Mouse (Mus musculus): ENCODE results near the gene Sox5. TPM values are rescaled to one million over a fixed set of nuclear protein-coding genes. Genes with fewer than 3 reads are reported as not detected.

Sox5 gene
- polyA plus RNA-seq, 1 experiment from 2014 or later: 23.4 TPM

DNA sequence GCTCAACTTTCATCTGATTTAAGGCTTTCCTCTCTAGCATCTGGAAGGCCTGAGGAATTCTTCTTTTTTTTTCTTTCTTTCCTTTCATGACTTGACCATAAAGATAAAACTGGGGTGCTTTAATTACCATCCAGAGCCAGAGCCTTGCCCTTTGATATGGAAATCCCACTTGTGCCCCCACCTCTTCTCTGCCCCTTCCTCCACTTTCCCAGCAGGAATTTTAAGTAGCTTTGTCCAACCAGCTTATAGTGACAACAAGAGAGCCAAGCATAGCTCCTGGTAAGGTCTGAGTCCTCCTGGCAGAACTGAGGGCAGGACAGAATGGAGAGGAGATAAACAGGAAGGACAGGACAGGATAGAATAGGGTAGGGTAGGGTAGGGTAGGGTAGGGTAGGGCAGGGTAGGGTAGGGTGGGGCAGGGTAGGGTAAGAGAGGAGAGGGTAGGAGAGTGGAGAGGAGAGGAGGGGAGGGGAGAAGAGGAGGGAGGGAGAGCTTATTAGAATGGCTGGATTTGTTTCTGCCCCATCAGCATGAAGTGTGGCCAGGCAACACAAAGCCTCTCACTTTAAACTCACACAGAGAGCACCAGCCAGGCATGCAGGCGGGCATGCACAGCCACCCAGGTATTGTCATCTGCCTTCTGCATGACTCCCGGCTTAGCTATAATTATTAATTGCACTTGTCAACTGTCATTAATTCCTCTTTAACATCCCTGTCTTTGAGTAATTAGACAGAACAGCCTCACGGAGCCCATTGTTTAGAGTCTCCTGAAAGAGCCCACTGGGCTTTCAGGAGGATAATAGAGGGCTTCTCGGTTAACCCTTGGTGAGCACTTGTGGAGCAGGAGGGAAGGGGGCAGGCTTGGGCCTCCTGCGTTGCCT, 300.9 kb downstream of the Sox5 start:
- no peaks in the 10 kb centered on the region for H3K27me3 ChIP-seq (ENCODE audit: control insufficient read depth, insufficient read depth, low read length)
- no peaks in the 10 kb centered on the region for H3K4me1 ChIP-seq (ENCODE audit: control insufficient read depth, insufficient read depth, low read length)
- DNase-seq (ENCODE audit: low spot score): peak; percentile 55
- no peak overlapping the region for H3K4me3 ChIP-seq (ENCODE audit: low read depth, low read length)
- no peak overlapping the region for H3K9ac ChIP-seq (replicated peaks; ENCODE audit: low read length)
- peak; percentile 94 for ATAC-seq (replicated peaks; ENCODE audit: insufficient number of reproducible peaks, low FRiP score, low TSS enrichment, low read depth)
- H3K4me2 ChIP-seq (ENCODE audit: low read depth, low read length): no peak overlapping the region
- no peaks in the 10 kb centered on the region for H3K36me3 ChIP-seq (replicated peaks; ENCODE audit: control insufficient read depth, insufficient read depth, low read depth, low read length)
- WGBS: 14% methylated on average over 5 of the region's 5 CpGs
- H3K27ac ChIP-seq (replicated peaks; ENCODE audit: low read depth, low read length): no peak overlapping the region
- no peaks in the 10 kb centered on the region for H3K9me3 ChIP-seq (replicated peaks; ENCODE audit: control insufficient read depth, low read length)

DNA sequence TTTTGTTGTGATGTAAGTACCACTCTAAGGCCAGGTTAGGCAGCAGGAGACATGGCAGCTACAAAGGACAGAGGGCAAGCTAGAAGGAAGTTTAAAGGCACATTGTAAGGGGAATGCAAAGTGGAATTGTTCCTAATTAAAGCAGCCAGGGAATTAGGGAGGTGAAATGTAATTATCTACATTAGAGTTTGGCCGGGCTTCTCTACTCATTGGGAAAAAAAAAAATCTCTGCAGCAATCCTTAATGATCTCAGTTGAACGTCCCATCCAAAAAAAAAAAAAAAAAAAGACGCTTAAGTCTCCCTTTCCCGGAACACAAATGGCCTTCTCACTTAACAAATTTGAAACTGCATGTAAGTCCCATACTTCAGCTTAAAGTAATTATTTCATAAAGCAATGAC, 301.9 kb downstream of the Sox5 start:
- no peak overlapping the region for H3K4me2 ChIP-seq (ENCODE audit: low read depth, low read length)
- no peaks in the 10 kb centered on the region for H3K36me3 ChIP-seq (replicated peaks; ENCODE audit: control insufficient read depth, insufficient read depth, low read depth, low read length)
- no peaks in the 10 kb centered on the region for H3K27me3 ChIP-seq (ENCODE audit: control insufficient read depth, insufficient read depth, low read length)
- H3K27ac ChIP-seq (replicated peaks; ENCODE audit: low read depth, low read length): no peak overlapping the region
- no peaks in the 10 kb centered on the region for H3K9me3 ChIP-seq (replicated peaks; ENCODE audit: control insufficient read depth, low read length)
- H3K4me1 ChIP-seq (ENCODE audit: control insufficient read depth, insufficient read depth, low read length): no peaks in the 10 kb centered on the region
- DNase-seq (ENCODE audit: low spot score): no peak
- ATAC-seq (replicated peaks; ENCODE audit: insufficient number of reproducible peaks, low FRiP score, low TSS enrichment, low read depth): no peak
- no peak overlapping the region for H3K4me3 ChIP-seq (ENCODE audit: low read depth, low read length)
- no peak overlapping the region for H3K9ac ChIP-seq (replicated peaks; ENCODE audit: low read length)
- WGBS: 38% methylated on average over 4 of the region's 4 CpGs

DNA sequence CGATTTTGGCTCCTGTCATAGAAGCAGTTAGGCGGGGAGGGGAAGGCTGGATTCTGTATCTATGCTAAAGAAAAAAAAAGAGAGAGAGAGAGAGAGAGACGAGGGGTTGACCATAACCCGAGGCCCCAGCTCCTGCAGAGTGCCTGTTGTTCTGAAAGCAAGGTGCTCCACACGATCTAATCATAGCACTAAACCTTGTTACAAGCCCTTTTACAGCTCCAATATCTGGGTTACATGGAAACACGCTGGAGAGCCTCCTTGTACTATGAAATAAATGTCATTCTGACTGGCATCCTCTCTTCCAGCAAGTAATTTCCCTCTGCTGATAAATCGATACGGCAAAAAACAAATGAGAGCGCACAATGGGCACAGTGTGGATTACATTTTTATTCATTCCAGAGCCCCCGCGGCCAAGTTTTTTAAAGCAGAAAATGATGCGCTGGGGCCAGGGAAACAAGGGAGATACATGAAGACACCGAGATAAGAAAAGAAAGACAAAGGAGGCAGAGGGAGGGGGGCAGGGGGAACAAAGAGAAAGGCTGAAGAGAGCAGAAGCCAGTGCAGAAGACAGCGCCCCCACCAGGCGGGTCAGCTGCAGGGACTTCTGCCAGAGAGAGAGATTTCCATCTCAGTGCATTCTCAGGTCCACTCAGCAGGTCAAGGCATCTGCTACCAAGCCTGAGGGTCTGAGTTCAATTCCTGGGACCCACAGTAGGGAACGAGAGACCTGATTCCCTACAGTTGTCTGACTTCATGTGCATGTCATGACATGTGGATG, 304.3 kb downstream of the Sox5 start:
- no peaks in the 10 kb centered on the region for H3K27me3 ChIP-seq (ENCODE audit: control insufficient read depth, insufficient read depth, low read length)
- H3K36me3 ChIP-seq (replicated peaks; ENCODE audit: control insufficient read depth, insufficient read depth, low read depth, low read length): no peaks in the 10 kb centered on the region
- WGBS: 74% methylated on average over 16 of the region's 16 CpGs
- no peak overlapping the region for H3K9ac ChIP-seq (replicated peaks; ENCODE audit: low read length)
- no peak overlapping the region for H3K27ac ChIP-seq (replicated peaks; ENCODE audit: low read depth, low read length)
- no peak for DNase-seq (ENCODE audit: low spot score)
- no peaks in the 10 kb centered on the region for H3K9me3 ChIP-seq (replicated peaks; ENCODE audit: control insufficient read depth, low read length)
- H3K4me3 ChIP-seq (ENCODE audit: low read depth, low read length): no peak overlapping the region
- no peaks in the 10 kb centered on the region for H3K4me1 ChIP-seq (ENCODE audit: control insufficient read depth, insufficient read depth, low read length)
- ATAC-seq (replicated peaks; ENCODE audit: insufficient number of reproducible peaks, low FRiP score, low TSS enrichment, low read depth): no peak
- H3K4me2 ChIP-seq (ENCODE audit: low read depth, low read length): no peak overlapping the region

DNA sequence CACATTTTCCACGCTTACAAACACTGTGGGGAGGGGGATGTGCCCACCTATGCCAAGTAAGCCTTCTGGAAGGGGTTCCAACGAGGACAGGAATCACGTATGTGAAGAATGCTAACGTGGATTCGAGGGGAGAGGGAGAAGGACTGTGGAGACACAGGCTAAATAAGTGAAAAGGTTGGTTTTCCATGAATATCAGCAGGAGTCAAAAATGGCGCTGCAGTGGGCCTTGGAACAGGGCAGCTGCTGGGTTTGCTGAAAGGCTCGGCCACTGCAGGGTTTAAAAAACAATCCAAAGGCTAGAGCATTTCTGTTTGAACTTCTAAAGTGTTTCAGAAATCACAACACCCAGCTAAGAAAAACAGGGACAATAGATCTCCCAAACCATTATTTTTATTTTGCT, 308.3 kb downstream of the Sox5 start:
- DNase-seq (ENCODE audit: low spot score) (no peak), ATAC-seq (replicated peaks; ENCODE audit: insufficient number of reproducible peaks, low FRiP score, low TSS enrichment, low read depth) (no peak)
- Histone ChIP-seq H3K4me2 (ENCODE audit: low read depth, low read length) (no peak overlapping the region), H3K27ac (replicated peaks; ENCODE audit: low read depth, low read length) (no peak overlapping the region), H3K9ac (replicated peaks; ENCODE audit: low read length) (no peak overlapping the region), H3K4me3 (ENCODE audit: low read depth, low read length) (no peak overlapping the region), H3K9me3 (replicated peaks; ENCODE audit: control insufficient read depth, low read length) (no peaks in the 10 kb centered on the region), H3K36me3 (replicated peaks; ENCODE audit: control insufficient read depth, insufficient read depth, low read depth, low read length) (no peaks in the 10 kb centered on the region), H3K4me1 (ENCODE audit: control insufficient read depth, insufficient read depth, low read length) (no peaks in the 10 kb centered on the region), H3K27me3 (ENCODE audit: control insufficient read depth, insufficient read depth, low read length) (no peaks in the 10 kb centered on the region)
- WGBS: 85% methylated on average over 7 of the region's 7 CpGs

DNA sequence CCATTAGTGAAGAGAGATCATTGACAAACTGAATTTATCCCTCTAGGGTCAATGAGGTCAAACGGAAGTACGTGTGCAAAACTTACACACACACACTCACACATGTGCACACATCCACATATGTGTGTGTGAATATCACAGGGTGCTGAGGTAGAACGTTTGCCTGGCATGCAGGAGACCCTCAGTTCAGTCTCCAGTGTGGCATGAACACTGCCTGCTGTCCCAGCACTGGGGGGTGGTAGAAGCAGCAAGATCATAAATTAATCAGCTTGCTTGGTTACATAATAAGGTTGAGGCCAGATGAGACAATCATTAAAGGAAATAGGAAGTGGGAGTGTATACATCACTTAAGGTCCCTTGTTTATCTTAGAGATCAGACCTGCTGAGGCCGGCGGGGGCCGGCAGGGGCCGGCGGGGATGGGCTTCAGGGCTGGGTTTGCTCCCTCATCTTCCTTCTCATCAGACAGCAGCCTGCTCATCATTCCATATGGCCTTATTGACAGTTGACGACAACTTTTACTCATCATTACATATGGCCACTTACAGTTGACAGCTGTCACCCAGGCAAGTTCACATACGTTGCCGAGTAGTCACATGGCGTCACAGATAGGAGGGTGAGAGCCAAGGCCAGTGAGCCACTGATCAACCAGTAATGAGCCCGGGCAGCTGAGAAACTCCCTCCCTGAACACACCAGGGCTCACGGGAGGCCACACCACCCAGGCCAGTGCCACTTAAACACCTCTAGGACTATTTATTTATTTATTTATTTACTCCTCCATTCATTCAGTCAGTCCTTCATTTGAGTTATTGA, 309.5 kb downstream of the Sox5 start:
- 79% methylated on average over 14 of the region's 14 CpGs for WGBS

DNA sequence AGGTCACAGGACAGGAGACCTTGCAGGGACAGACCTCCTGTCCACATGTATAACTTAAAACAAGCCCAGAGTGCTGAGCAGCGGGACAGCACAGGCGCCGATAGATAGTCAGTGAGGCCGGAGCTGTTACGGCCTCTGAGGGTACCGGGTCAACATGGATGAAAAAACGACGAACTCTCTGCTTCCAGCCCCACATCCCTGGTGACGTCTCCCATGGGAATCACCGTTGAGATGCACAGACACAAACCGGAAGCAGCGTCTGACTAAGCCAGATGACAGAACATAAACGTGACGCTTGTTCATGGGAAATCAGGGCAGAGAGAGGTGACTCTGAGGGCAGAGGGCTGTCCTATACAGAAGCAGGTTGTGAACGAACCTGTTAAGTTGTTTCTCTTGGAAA, 315.1 kb downstream of the Sox5 start:
- Histone ChIP-seq H3K27me3 (ENCODE audit: control insufficient read depth, insufficient read depth, low read length) (no peaks in the 10 kb centered on the region), H3K36me3 (replicated peaks; ENCODE audit: control insufficient read depth, insufficient read depth, low read depth, low read length) (no peaks in the 10 kb centered on the region), H3K9ac (replicated peaks; ENCODE audit: low read length) (no peak overlapping the region), H3K4me3 (ENCODE audit: low read depth, low read length) (no peak overlapping the region), H3K4me1 (ENCODE audit: control insufficient read depth, insufficient read depth, low read length) (no peaks in the 10 kb centered on the region), H3K9me3 (replicated peaks; ENCODE audit: control insufficient read depth, low read length) (no peaks in the 10 kb centered on the region), H3K4me2 (ENCODE audit: low read depth, low read length) (no peak overlapping the region), H3K27ac (replicated peaks; ENCODE audit: low read depth, low read length) (no peak overlapping the region)
- DNase-seq (ENCODE audit: low spot score) (peak; percentile 15), ATAC-seq (replicated peaks; ENCODE audit: insufficient number of reproducible peaks, low FRiP score, low TSS enrichment, low read depth) (no peak)
- 60% methylated on average over 15 of the region's 15 CpGs for WGBS

More for the DNA sequence above, 309.5 kb downstream of the Sox5 start:
- H3K27me3 ChIP-seq (ENCODE audit: control insufficient read depth, insufficient read depth, low read length): no peaks in the 10 kb centered on the region
- no peak overlapping the region for H3K4me2 ChIP-seq (ENCODE audit: low read depth, low read length)
- H3K36me3 ChIP-seq (replicated peaks; ENCODE audit: control insufficient read depth, insufficient read depth, low read depth, low read length): no peaks in the 10 kb centered on the region
- no peak for ATAC-seq (replicated peaks; ENCODE audit: insufficient number of reproducible peaks, low FRiP score, low TSS enrichment, low read depth)
- H3K27ac ChIP-seq (replicated peaks; ENCODE audit: low read depth, low read length): no peak overlapping the region
- no peak overlapping the region for H3K4me3 ChIP-seq (ENCODE audit: low read depth, low read length)
- no peaks in the 10 kb centered on the region for H3K4me1 ChIP-seq (ENCODE audit: control insufficient read depth, insufficient read depth, low read length)
- DNase-seq (ENCODE audit: low spot score): no peak
- no peaks in the 10 kb centered on the region for H3K9me3 ChIP-seq (replicated peaks; ENCODE audit: control insufficient read depth, low read length)
- no peak overlapping the region for H3K9ac ChIP-seq (replicated peaks; ENCODE audit: low read length)

DNA sequence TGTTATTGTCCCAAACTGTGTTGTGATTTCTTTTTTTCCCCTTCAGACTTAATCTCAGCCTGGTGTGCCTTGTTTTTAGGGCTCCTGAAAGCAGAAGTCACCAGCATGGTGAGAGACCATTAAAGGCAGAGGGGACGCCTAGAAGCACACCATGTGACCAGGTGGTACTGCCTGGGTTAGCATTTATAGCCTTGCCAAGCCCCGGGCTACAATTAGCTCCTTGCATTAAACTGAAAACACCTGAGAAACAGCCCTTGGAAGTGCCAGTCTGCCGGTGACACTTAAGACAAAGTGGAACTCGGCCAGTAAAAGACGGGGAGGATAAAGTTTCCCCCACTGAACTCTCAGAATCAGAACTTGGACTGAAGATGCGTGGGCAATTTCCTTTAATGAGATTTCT, 318.1 kb downstream of the Sox5 start:
- ATAC-seq (replicated peaks; ENCODE audit: insufficient number of reproducible peaks, low FRiP score, low TSS enrichment, low read depth) (no peak), DNase-seq (ENCODE audit: low spot score) (no peak)
- Histone ChIP-seq H3K27ac (replicated peaks; ENCODE audit: low read depth, low read length) (no peak overlapping the region), H3K4me1 (ENCODE audit: control insufficient read depth, insufficient read depth, low read length) (no peaks in the 10 kb centered on the region), H3K27me3 (ENCODE audit: control insufficient read depth, insufficient read depth, low read length) (no peaks in the 10 kb centered on the region), H3K9ac (replicated peaks; ENCODE audit: low read length) (no peak overlapping the region), H3K4me3 (ENCODE audit: low read depth, low read length) (no peak overlapping the region), H3K4me2 (ENCODE audit: low read depth, low read length) (no peak overlapping the region), H3K9me3 (replicated peaks; ENCODE audit: control insufficient read depth, low read length) (no peaks in the 10 kb centered on the region), H3K36me3 (replicated peaks; ENCODE audit: control insufficient read depth, insufficient read depth, low read depth, low read length) (no peaks in the 10 kb centered on the region)
- WGBS: 63% methylated on average over 6 of the region's 6 CpGs
